Mouse (Mus musculus): ENCODE measurements around the gene Ndufs7.

GRCm38 (mm10) chr10:80227877-80228775 is 20.8 kb upstream of the Ndufs7 start:
- TF ChIP-seq CTCF (IDR thresholded peaks at IDR 0.05; ENCODE audit: control insufficient read depth, insufficient read depth, low read length) (no peak), POLR2A (IDR thresholded peaks at IDR 0.05; ENCODE audit: borderline replicate concordance, control insufficient read depth, low read depth, low read length) (no peak)

Data from bone marrow, adult 2 months (tissue).